Mouse (Mus musculus) lung, adult 2 months (tissue): ENCODE results near the gene Sipa1l1. TPM values are rescaled to one million over a fixed set of nuclear protein-coding genes. Genes with fewer than 3 reads are reported as not detected.

Experiments used
- DNase-seq: peaks from one replicate; pipeline ENCODE4 v3.0.0; 2022
- H3K4me1 ChIP-seq: fragments of 200-500 bp; 2 replicates; pipeline ENCODE4 v1.6.1; 2011; ENCODE audit warnings: low read length; ENCODE audit not compliant: control insufficient read depth, insufficient read depth
- H3K4me3 ChIP-seq: fragments of 200-500 bp; replicated peaks from 2 replicates; pipeline ENCODE3; 2011; ENCODE audit warnings: low read depth, mild to moderate bottlenecking, control low read depth, low read length; ENCODE audit errors: extremely low read depth
- CTCF ChIP-seq: fragments of 200-500 bp; IDR thresholded peaks from 2 replicates; pipeline ENCODE4 v1.5.1; 2011; ENCODE audit warnings: mild to moderate bottlenecking, low read length, control low read depth; ENCODE audit not compliant: insufficient read depth
- POLR2A ChIP-seq: fragments of 200-500 bp; IDR thresholded peaks from 2 replicates; pipeline ENCODE4 v1.6.1; 2011; ENCODE audit warnings: low read depth, mild to moderate bottlenecking, control low read depth, low read length, borderline replicate concordance; ENCODE audit errors: extremely low read depth
- WGBS: fragments of 180-500 bp; shearing (Covaris S2); methylation state at CpG from one replicate; pipeline ENCODE4 v1.1.7; 2018; 5-methylcytosine and 5-hydroxymethylcytosine counted together
- polyA plus RNA-seq: library from polyadenylated mRNA; depleted of rRNA; stranded (reverse); fragments of >200 nt; gene quantifications from 2 replicates; pipeline ENCODE4 v1.2.3, GENCODE M21; 2012

Sipa1l1 gene
- polyA plus RNA-seq, 1 experiment: 26.9 TPM

DNA sequence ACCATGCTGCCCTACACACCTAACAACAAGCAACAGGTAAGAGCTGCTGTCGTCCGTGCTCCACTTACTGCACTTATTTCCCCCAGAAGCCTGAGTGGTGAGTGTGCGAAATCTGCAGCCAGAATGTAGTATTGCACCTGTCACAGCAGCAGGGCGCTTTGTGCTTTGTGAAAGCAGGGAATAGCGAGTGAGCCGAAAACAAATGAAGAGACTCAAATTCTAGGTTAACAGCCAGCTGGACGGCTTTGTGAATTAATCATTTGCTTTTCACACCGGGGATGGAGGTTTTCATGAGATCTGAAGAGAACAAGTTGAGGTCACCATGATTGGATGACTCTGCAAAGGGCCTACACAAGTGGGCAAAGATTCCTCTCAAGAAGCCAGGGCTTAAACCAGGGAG, 215.6 kb downstream of the Sipa1l1 start:
- no peak overlapping the region for H3K4me3 ChIP-seq
- WGBS: 87% methylated on average over 8 of the region's 8 CpGs
- H3K4me1 ChIP-seq: peaks cover 2% of the 10 kb centered on the region; the same call in 1 of the 2 replicates
- DNase-seq: no peak
- TF ChIP-seq CTCF: no peak
- no peak for TF ChIP-seq POLR2A

DNA sequence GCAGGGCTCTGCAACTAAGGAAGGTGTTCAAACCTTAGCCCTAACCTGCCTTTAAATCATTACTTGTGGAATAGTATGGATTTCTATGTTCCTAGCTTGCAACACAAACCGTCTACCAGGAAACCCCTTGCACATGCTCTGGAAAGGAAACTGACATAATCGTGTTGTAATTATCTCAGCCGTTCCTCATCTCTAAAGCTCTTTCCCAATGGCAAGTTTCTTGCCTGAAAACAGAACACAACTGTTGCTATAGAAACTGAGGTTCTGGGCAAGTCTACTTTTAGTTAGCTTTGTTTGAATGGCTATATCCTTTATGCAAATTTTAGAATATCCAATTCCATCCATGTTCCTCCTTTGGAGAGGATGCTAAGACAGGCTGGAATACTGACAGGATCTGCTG, 217.9 kb downstream of the Sipa1l1 start:
- TF ChIP-seq CTCF (no peak), POLR2A (no peak)
- no peak overlapping the region for H3K4me3 ChIP-seq
- H3K4me1 ChIP-seq: peaks cover 2% of the 10 kb centered on the region; the same call in 1 of the 2 replicates
- DNase-seq: no peak
- 40% methylated on average over 3 of the region's 3 CpGs for WGBS

DNA sequence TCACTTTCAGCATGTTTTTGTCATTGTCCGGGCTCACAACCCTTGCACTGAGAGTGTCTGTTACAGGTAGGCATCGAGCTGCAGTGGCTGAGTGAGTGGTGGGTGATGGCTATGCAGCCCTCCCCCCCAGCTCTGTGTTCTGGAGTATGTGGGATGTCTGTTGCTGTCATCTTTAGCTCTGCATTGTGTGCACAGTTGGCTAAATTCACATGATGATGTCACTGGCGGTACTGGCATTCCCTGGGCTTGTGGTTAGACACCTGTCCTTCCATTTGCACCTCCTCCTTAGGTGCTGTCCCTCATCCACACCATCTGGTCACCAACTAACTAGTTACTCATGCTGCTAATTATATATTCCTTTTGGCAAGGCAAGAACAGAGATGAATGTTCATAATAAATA, 218.5 kb downstream of the Sipa1l1 start:
- no peak for DNase-seq
- 84% methylated on average over 3 of the region's 3 CpGs for WGBS
- no peak overlapping the region for H3K4me3 ChIP-seq

DNA sequence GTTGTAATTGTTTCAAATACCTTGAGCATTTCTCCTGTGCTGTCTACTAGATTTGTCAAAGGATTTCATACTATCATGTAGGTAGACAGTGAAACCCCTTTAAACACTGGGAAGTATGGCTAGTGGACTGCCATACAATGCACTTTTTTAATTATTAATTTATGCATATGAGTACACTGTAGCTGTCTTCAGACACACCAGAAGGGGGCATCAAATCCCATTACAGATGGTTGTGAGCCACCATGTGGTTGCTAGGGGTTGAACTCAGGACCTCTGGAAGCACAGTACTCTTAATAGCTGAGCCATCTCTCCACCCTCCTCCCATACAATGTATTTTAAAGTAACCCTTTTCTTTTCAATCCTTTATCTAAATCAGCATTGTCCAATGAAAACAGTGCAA, 219.0 kb downstream of the Sipa1l1 start:
- TF ChIP-seq CTCF: no peak
- TF ChIP-seq POLR2A: no peak
- DNase-seq: no peak
- no peak overlapping the region for H3K4me3 ChIP-seq
- H3K4me1 ChIP-seq: peaks cover 2% of the 10 kb centered on the region; the same call in 1 of the 2 replicates

More for the DNA sequence above, 218.5 kb downstream of the Sipa1l1 start:
- TF ChIP-seq CTCF: no peak
- no peak for TF ChIP-seq POLR2A
- H3K4me1 ChIP-seq: peaks cover 2% of the 10 kb centered on the region; the same call in 1 of the 2 replicates

DNA sequence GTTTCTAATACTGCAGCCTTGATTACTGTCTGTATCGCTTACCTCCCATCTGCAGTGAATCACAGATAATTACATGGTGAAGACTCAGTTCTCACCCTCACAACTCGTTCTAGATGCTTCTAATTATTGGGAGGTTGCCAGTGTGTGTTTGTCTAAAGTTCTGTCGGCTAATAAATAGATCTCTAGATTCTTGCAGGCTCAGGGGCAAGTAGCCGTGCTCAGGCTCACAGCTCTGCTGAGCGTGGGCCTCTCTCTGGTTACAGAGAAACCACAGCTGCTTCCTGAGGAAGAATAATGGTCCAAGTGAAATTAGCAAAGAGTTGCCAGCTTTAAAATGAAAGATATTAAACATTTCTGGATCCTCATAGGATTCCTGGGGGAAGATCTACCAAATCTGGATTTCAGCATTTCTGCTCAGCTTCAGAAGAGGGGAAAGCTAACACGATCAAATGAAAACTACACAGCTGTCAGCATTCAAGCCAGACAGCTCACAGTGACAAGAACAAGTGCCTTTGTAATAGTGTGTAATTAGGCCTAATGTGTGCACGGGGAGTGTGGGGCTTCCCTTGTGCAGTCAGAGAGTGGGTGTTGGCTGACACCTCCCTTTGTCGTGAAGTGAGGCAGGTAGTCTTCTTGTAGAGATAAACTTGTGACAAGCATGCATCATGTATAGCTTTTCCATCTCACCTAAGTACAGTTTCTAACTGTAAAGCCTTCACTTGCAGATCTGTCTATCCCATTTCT, 225.2 kb downstream of the Sipa1l1 start:
- DNase-seq: no peak
- WGBS: 40% methylated on average over 8 of the region's 8 CpGs
- TF ChIP-seq CTCF (no peak), POLR2A (no peak)
- H3K4me3 ChIP-seq: no peak overlapping the region
- H3K4me1 ChIP-seq: no peaks in the 10 kb centered on the region; the same call in 1 of the 2 replicates

DNA sequence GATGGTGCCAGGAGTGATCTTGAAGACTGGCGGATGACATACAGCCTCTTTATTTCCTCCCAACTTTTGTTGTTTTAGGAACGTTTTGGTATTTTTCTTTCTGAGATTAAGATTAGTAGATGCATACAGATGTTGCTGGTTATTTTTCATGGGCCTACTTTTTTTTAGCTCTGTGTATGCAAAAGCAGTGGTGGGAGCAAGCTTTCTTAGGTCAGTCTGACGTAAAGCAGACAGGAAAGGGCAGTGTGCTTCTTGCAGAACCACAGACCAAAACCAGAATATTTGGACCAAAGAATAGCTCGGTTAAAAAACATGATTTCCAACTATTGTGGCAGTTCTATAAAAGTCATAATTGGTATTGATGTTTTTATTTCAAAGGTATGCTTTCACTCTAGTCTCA, 226.1 kb downstream of the Sipa1l1 start:
- TF ChIP-seq POLR2A: no peak
- TF ChIP-seq CTCF: no peak
- H3K4me1 ChIP-seq: no peaks in the 10 kb centered on the region; the same call in 1 of the 2 replicates
- H3K4me3 ChIP-seq: no peak overlapping the region
- no peak for DNase-seq
- 84% methylated on average over 4 of the region's 4 CpGs for WGBS

DNA sequence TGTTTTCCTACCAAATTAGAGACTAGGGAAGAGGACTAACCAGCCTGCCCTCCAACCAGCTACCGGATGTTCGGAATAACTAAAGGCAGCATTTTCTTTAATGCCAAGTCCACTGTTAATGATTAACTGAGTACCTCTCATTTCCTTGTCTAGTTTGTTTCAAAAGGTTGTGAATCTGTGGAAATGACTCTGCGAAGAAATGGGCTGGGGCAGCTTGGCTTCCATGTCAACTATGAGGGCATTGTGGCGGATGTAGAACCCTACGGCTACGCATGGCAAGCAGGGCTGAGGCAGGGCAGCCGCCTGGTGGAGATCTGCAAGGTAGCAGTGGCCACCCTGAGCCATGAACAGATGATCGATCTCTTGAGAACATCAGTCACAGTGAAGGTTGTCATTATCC, 228.1 kb downstream of the Sipa1l1 start:
- no peak for TF ChIP-seq CTCF
- no peak for TF ChIP-seq POLR2A
- WGBS: 78% methylated on average over 8 of the region's 8 CpGs

DNA sequence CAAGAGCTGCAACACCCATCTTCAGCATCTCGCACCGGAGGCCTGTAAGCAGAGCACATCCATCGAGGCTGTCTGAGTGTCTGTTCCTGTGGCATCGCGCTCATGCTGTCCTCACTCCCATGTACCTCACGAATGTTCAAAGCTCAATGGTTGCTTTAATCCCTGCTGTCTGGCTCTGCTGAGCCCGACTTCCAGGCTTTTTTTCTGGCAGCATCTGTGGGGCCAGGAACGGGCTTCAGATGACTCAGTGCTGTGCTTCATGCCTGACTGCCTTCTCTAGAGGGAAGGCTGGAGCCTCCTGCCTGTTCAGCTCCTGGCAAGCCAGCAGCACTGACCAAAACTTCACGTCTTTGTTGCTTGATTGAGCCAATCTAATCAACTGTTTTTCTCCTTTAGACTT, 228.6 kb downstream of the Sipa1l1 start:
- no peak for DNase-seq
- WGBS: 74% methylated on average over 9 of the region's 9 CpGs
- no peak for TF ChIP-seq CTCF
- TF ChIP-seq POLR2A: no peak
- H3K4me3 ChIP-seq: no peak overlapping the region
- no peaks in the 10 kb centered on the region; the same call in 1 of the 2 replicates for H3K4me1 ChIP-seq

More for the DNA sequence above, 228.1 kb downstream of the Sipa1l1 start:
- DNase-seq: no peak
- no peak overlapping the region for H3K4me3 ChIP-seq
- H3K4me1 ChIP-seq: no peaks in the 10 kb centered on the region; the same call in 1 of the 2 replicates

DNA sequence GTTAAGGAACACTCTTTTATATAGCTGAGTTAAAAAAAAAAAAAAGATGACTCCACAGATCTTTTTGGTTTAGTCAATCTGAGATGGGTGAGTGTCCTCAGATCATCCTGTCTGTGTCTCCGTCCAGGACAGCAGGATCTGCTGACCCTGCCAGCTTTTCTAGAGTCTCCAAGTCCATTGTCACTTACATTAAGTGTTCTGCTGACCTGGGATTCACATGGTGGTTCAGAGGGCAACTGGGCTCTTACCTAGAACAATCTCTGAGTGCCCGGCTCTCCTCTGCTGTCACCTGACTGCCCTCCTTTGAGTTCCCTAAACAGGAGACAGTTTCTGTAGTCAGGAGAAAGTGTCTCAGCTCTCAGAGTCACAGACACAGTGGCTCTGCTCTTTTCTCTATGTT, 229.8 kb downstream of the Sipa1l1 start:
- no peak for DNase-seq
- TF ChIP-seq POLR2A: no peak
- TF ChIP-seq CTCF: no peak
- 90% methylated on average over 2 of the region's 2 CpGs for WGBS

More for the DNA sequence above, 229.8 kb downstream of the Sipa1l1 start:
- Histone ChIP-seq H3K4me1 (no peaks in the 10 kb centered on the region; the same call in 1 of the 2 replicates), H3K4me3 (no peak overlapping the region)
